Mouse (Mus musculus) intestine, embryonic 15.5 days (tissue): Measurements from ENCODE around the gene Mau2. TPM values are rescaled to one million over a fixed set of nuclear protein-coding genes. Genes with fewer than 3 reads are reported as not detected.

Source experiments
- ATAC-seq: fragments of 200-750 bp; cut with Nextera tagmentation; 2 replicates; pipeline ENCODE4 v1.8.0; 2017; ENCODE audit warnings: moderate TSS enrichment, moderate library complexity
- H3K27ac ChIP-seq: fragments of 300-500 bp; sonication (generic); 2 replicates; pipeline ENCODE4 v1.5.1; 2015; ENCODE audit warnings: mild to moderate bottlenecking, inconsistent platforms
- H3K27me3 ChIP-seq: fragments of 300-500 bp; sonication (generic); replicated peaks from 2 replicates; pipeline ENCODE4 v1.6.1; 2015; ENCODE audit warnings: inconsistent platforms
- H3K36me3 ChIP-seq: fragments of 300-500 bp; sonication (generic); 2 replicates; pipeline ENCODE4 v1.6.1; 2015; ENCODE audit warnings: inconsistent platforms
- H3K4me1 ChIP-seq: fragments of 300-500 bp; sonication (generic); replicated peaks from 2 replicates; pipeline ENCODE4 v1.6.1; 2015; ENCODE audit warnings: inconsistent platforms
- H3K4me2 ChIP-seq: fragments of 300-500 bp; sonication (generic); replicated peaks from 2 replicates; pipeline ENCODE4 v1.6.1; 2015; ENCODE audit warnings: mild to moderate bottlenecking, inconsistent platforms
- H3K4me3 ChIP-seq: fragments of 300-500 bp; sonication (generic); replicated peaks from 2 replicates; pipeline ENCODE4 v1.5.1; 2015; ENCODE audit warnings: inconsistent platforms
- H3K9ac ChIP-seq: fragments of 300-500 bp; sonication (generic); 2 replicates; pipeline ENCODE4 v1.6.1; 2015; ENCODE audit warnings: inconsistent platforms
- H3K9me3 ChIP-seq: fragments of 300-500 bp; sonication (generic); 2 replicates; pipeline ENCODE4 v1.6.1; 2016; ENCODE audit warnings: inconsistent platforms
- WGBS: fragments of 180-500 bp; shearing (Covaris S2); methylation state at CpG from one replicate; pipeline ENCODE4 v1.1.7; 2015; 5-methylcytosine and 5-hydroxymethylcytosine counted together
- polyA plus RNA-seq: library from polyadenylated mRNA; unstranded; fragments of >200 nt; fragmentation: Nextera tagmentation; extraction: Ambion mirVana; gene quantifications from 2 replicates; pipeline ENCODE4 v1.2.1, GENCODE M21; 2015

Gene Mau2
- polyA plus RNA-seq = 43.1 and 46.4 TPM in 2 replicates

GRCm38 (mm10) chr8:70042583-70043455 lies at the start of gene Mau2, which contains the start of gene Sugp1:
TSS of gene Mau2 (minus strand) at chr8:70042734.
TSS of gene Sugp1 (plus strand) at chr8:70042813.
- no peaks in the 10 kb centered on the region for H3K36me3 ChIP-seq
- peaks cover 21% of the 10 kb centered on the region for H3K4me1 ChIP-seq
- peak within 1 kb of the TSS; percentile 97 for H3K9ac ChIP-seq
- H3K4me2 ChIP-seq = peak within 1 kb of the TSS; percentile 93
- peak; percentile 99 for ATAC-seq
- H3K27ac ChIP-seq = peak within 1 kb of the TSS; percentile 83
- no peaks in the 10 kb centered on the region for H3K9me3 ChIP-seq
- under 1% methylated on average over 65 of the region's 65 CpGs for WGBS
- no peaks in the 10 kb centered on the region for H3K27me3 ChIP-seq
- H3K4me3 ChIP-seq = peak within 1 kb of the TSS; percentile 98

GRCm38 (mm10) chr8:70089296-70089960 lies 46.9 kb upstream of the Mau2 start:
- no peaks in the 10 kb centered on the region for H3K36me3 ChIP-seq
- peaks cover 72% of the 10 kb centered on the region for H3K27me3 ChIP-seq
- H3K27ac ChIP-seq = no peak overlapping the region
- 60% methylated on average over 9 of the region's 9 CpGs for WGBS
- no peaks in the 10 kb centered on the region for H3K9me3 ChIP-seq
- H3K4me1 ChIP-seq = peaks cover 13% of the 10 kb centered on the region
- no peak overlapping the region for H3K4me3 ChIP-seq
- H3K4me2 ChIP-seq = no peak overlapping the region
- no peak for ATAC-seq
- no peak overlapping the region for H3K9ac ChIP-seq

GRCm38 (mm10) chr8:70087836-70088650 lies 45.5 kb upstream of the Mau2 start:
- peaks cover 82% of the 10 kb centered on the region for H3K27me3 ChIP-seq
- ATAC-seq = peak; percentile 52
- no peak overlapping the region for H3K27ac ChIP-seq
- WGBS = 4% methylated on average over 56 of the region's 56 CpGs
- H3K36me3 ChIP-seq = no peaks in the 10 kb centered on the region
- peaks cover 23% of the 10 kb centered on the region for H3K4me1 ChIP-seq
- H3K9ac ChIP-seq = no peak overlapping the region
- peak overlapping the region; percentile 63 for H3K4me2 ChIP-seq
- H3K4me3 ChIP-seq = peak overlapping the region; percentile 25
- H3K9me3 ChIP-seq = no peaks in the 10 kb centered on the region

GRCm38 (mm10) chr8:70087237-70087636 lies 44.7 kb upstream of the Mau2 start:
- Histone ChIP-seq H3K9me3 (no peaks in the 10 kb centered on the region), H3K4me1 (peaks cover 23% of the 10 kb centered on the region), H3K9ac (no peak overlapping the region), H3K36me3 (no peaks in the 10 kb centered on the region), H3K4me3 (no peak overlapping the region), H3K27ac (no peak overlapping the region), H3K4me2 (no peak overlapping the region), H3K27me3 (peaks cover 89% of the 10 kb centered on the region)
- WGBS = 2% methylated on average over 7 of the region's 7 CpGs
- 0 out of 2 replicates have a peak, but pooled peaks have one; percentile 11 for ATAC-seq

- no peak for ATAC-seq
- Histone ChIP-seq H3K4me2 (no peak overlapping the region), H3K9ac (no peak overlapping the region), H3K27me3 (peaks cover 96% of the 10 kb centered on the region), H3K27ac (no peak overlapping the region), H3K4me3 (no peak overlapping the region), H3K36me3 (no peaks in the 10 kb centered on the region), H3K4me1 (peaks cover 23% of the 10 kb centered on the region), H3K9me3 (no peaks in the 10 kb centered on the region)
- WGBS = 42% methylated on average over 1 of the region's 1 CpGs
Measured at GRCm38 (mm10) chr8:70086151-70086550, 43.6 kb upstream of the Mau2 start.

- Histone ChIP-seq H3K4me1 (peaks cover 23% of the 10 kb centered on the region), H3K36me3 (no peaks in the 10 kb centered on the region), H3K27ac (no peak overlapping the region), H3K4me2 (peak overlapping the region; percentile 68), H3K9ac (0 out of 2 replicates have a peak overlapping the region, but pooled peaks have one; percentile 16), H3K9me3 (no peaks in the 10 kb centered on the region), H3K27me3 (peaks cover 79% of the 10 kb centered on the region), H3K4me3 (peak overlapping the region; percentile 28)
- WGBS = 2% methylated on average over 63 of the region's 71 CpGs
- no peak for ATAC-seq
Measured at GRCm38 (mm10) chr8:70084191-70085065, 41.9 kb upstream of the Mau2 start.

GRCm38 (mm10) chr8:70083285-70083684 lies 40.8 kb upstream of the Mau2 start, which contains the start of gene Hapln4:
TSS of gene Hapln4 (plus strand) at chr8:70083457.
- H3K4me2 ChIP-seq = peak within 1 kb of the TSS; percentile 68
- peaks cover 23% of the 10 kb centered on the region for H3K4me1 ChIP-seq
- H3K9ac ChIP-seq = 0 out of 2 replicates have a peak within 1 kb of the TSS, but pooled peaks have one; percentile 16
- under 1% methylated on average over 26 of the region's 26 CpGs for WGBS
- peaks cover 68% of the 10 kb centered on the region for H3K27me3 ChIP-seq
- ATAC-seq = peak; percentile 46; the same call in 1 of the 2 replicates
- peak within 1 kb of the TSS; percentile 28 for H3K4me3 ChIP-seq
- H3K36me3 ChIP-seq = no peaks in the 10 kb centered on the region
- no peak within 1 kb of the TSS for H3K27ac ChIP-seq
- H3K9me3 ChIP-seq = no peaks in the 10 kb centered on the region

GRCm38 (mm10) chr8:70081976-70082375 lies 39.4 kb upstream of the Mau2 start:
- 88% methylated on average over 2 of the region's 2 CpGs for WGBS
- no peak overlapping the region for H3K4me3 ChIP-seq
- H3K4me2 ChIP-seq = no peak overlapping the region
- peaks cover 55% of the 10 kb centered on the region for H3K27me3 ChIP-seq
- ATAC-seq = no peak
- H3K4me1 ChIP-seq = peaks cover 14% of the 10 kb centered on the region
- H3K36me3 ChIP-seq = no peaks in the 10 kb centered on the region
- H3K9me3 ChIP-seq = no peaks in the 10 kb centered on the region
- H3K27ac ChIP-seq = no peak overlapping the region
- H3K9ac ChIP-seq = no peak overlapping the region

- Histone ChIP-seq H3K4me1 (peaks cover 4% of the 10 kb centered on the region), H3K4me3 (no peak overlapping the region), H3K36me3 (peaks cover 4% of the 10 kb centered on the region; the same call in 1 of the 2 replicates), H3K4me2 (peak overlapping the region; percentile 55), H3K9ac (no peak overlapping the region), H3K27ac (peak overlapping the region; percentile 57), H3K9me3 (no peaks in the 10 kb centered on the region), H3K27me3 (no peaks in the 10 kb centered on the region)
- peak; percentile 64 for ATAC-seq
- 58% methylated on average over 1 of the region's 1 CpGs for WGBS
Measured at GRCm38 (mm10) chr8:70073682-70074081, 31.1 kb upstream of the Mau2 start.

GRCm38 (mm10) chr8:70073120-70073519 lies 30.6 kb upstream of the Mau2 start:
- Histone ChIP-seq H3K4me2 (peak overlapping the region; percentile 55), H3K36me3 (peaks cover 10% of the 10 kb centered on the region), H3K27me3 (no peaks in the 10 kb centered on the region), H3K4me1 (peaks cover 4% of the 10 kb centered on the region), H3K9me3 (no peaks in the 10 kb centered on the region), H3K9ac (peak overlapping the region; percentile 21; the same call in 1 of the 2 replicates), H3K27ac (peak overlapping the region; percentile 57), H3K4me3 (peak overlapping the region; percentile 21)
- WGBS = 60% methylated on average over 8 of the region's 8 CpGs
- ATAC-seq = peak; percentile 52
